Mouse (Mus musculus) adrenal gland, adult 2 months (tissue): Measurements from ENCODE around the gene Spon2. TPM values are rescaled to one million over a fixed set of nuclear protein-coding genes. Genes with fewer than 3 reads are reported as not detected.

Experiments
- DNase-seq: peaks from one replicate; pipeline ENCODE4 v3.0.0; 2021
- long read RNA-seq: library from polyadenylated mRNA; stranded (forward); transcript quantifications from one replicate; pipeline ENCODE4 v2.0.0, GENCODE M21; 2021
- polyA plus RNA-seq: library from polyadenylated mRNA; depleted of rRNA; stranded (reverse); fragments of >200 nt; gene quantifications from 2 replicates; pipeline ENCODE4 v1.2.3, GENCODE M21; 2012; rRNA removed
- total RNA-seq, 2 experiments: library from RNA; stranded (reverse); gene quantifications; 2 replicates each; pipeline ENCODE4 v1.2.3; 2021

Spon2 gene
- total RNA-seq (1 to 10 TPM; 1.2 to 2.5 TPM), polyA plus RNA-seq (2.6 and 2.8 TPM in 2 replicates)
- long read RNA-seq, partial matches to known transcripts = 0 of 2 reads
- long read RNA-seq, other reads (novel, unspliced or antisense) = 0 of 2 reads

GRCm38 (mm10) chr5:33218081-33218480 lies at the start of gene Spon2:
Gene Spon2 (minus strand): TSS chr5:33218455.
- DNase-seq = no peak

GRCm38 (mm10) chr5:33254416-33254815 lies 36.2 kb upstream of the Spon2 start:
- DNase-seq = peak; percentile 14

- no peak for DNase-seq
These were observed 29.9 kb upstream of the Spon2 start for GRCm38 (mm10) chr5:33248186-33248585.

- no peak for DNase-seq
These were observed 29.1 kb upstream of the Spon2 start for GRCm38 (mm10) chr5:33247387-33247786.

GRCm38 (mm10) chr5:33245701-33246100 lies 27.4 kb upstream of the Spon2 start:
- DNase-seq = peak; percentile 37

- DNase-seq = no peak
These were observed 26.2 kb upstream of the Spon2 start for GRCm38 (mm10) chr5:33244377-33244920.

- DNase-seq = no peak
These were observed 21.7 kb upstream of the Spon2 start for GRCm38 (mm10) chr5:33239934-33240333.

GRCm38 (mm10) chr5:33239111-33239714 lies 21.0 kb upstream of the Spon2 start:
- no peak for DNase-seq

- no peak for DNase-seq
These were observed 20.0 kb upstream of the Spon2 start for GRCm38 (mm10) chr5:33238256-33238645.

GRCm38 (mm10) chr5:33237600-33238255 lies 19.5 kb upstream of the Spon2 start:
- no peak for DNase-seq

- DNase-seq = no peak
These were observed 16.3 kb upstream of the Spon2 start for GRCm38 (mm10) chr5:33234391-33235031.

GRCm38 (mm10) chr5:33232791-33233190 lies 14.5 kb upstream of the Spon2 start:
- DNase-seq = no peak

- DNase-seq = no peak
These were observed 12.0 kb upstream of the Spon2 start for GRCm38 (mm10) chr5:33230285-33230684.

GRCm38 (mm10) chr5:33228428-33228827 lies 10.2 kb upstream of the Spon2 start:
- peak; percentile 48 for DNase-seq

- peak; percentile 52 for DNase-seq
These were observed 7.4 kb upstream of the Spon2 start for GRCm38 (mm10) chr5:33225673-33226072.

GRCm38 (mm10) chr5:33224491-33224890 lies 6.2 kb upstream of the Spon2 start:
- DNase-seq = no peak

GRCm38 (mm10) chr5:33222841-33223744 lies 4.8 kb upstream of the Spon2 start:
- no peak for DNase-seq

GRCm38 (mm10) chr5:33222389-33222788 lies 4.1 kb upstream of the Spon2 start:
- no peak for DNase-seq

- peak; percentile 65 for DNase-seq
These were observed 2.2 kb upstream of the Spon2 start for GRCm38 (mm10) chr5:33220350-33221044.

- no peak for DNase-seq
These were observed 1.6 kb upstream of the Spon2 start for GRCm38 (mm10) chr5:33219831-33220230.
